ENCODE assay signal across 8 mouse cellular contexts in the genomic region with DNA sequence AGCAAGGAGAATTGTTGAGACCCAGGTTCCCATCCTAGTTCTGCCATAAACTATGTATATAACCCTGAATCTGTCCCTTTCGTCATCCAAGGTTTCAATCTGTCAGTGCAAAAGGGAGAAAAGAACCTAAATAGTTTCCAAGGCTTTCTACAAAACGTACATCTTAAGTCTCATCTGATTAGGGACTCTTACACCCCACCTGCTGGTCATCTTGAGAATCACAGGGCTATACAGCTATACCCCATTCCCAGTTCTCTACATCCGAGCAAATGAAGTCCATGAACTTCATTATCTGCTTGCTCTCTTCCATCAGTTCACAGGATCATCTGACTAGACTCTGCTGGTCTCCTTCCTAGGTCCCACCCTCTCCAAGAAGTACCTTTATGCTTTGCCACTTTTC. TPM values are rescaled to one million over a fixed set of nuclear protein-coding genes. Genes with fewer than 3 reads are reported as not detected.
DNase-seq lines count a peak whose midpoint lies in the region; ATAC-seq and TF ChIP-seq lines count a peak whose summit lies in the region.

No protein-coding gene starts in this region.

- no peaks in the 10 kb centered on the region for H3K27me3 ChIP-seq in midbrain, embryonic 16.5 days (ENCODE audit: control insufficient read depth, insufficient read depth, low read depth, low read length)
- H3K27me3 ChIP-seq in midbrain, embryonic 13.5 days, result no peaks in the 10 kb centered on the region
- no peaks in the 10 kb centered on the region for H3K27me3 ChIP-seq in midbrain, postnatal 0 days (ENCODE audit: insufficient read depth, low read length)

- peaks cover 5% of the 10 kb centered on the region for H3K4me1 ChIP-seq in midbrain, embryonic 16.5 days (ENCODE audit: control insufficient read depth, insufficient read depth, low read length)
- peaks cover 7% of the 10 kb centered on the region for H3K4me1 ChIP-seq in midbrain, embryonic 13.5 days (replicated peaks)
- H3K4me1 ChIP-seq in midbrain, postnatal 0 days (ENCODE audit: insufficient read depth, low read length), result no peaks in the 10 kb centered on the region

- WGBS in midbrain, embryonic 16.5 days, result 60% methylated on average over 3 of the region's 3 CpGs
- 48% methylated on average over 3 of the region's 3 CpGs for WGBS in midbrain, embryonic 13.5 days
- 49% methylated on average over 3 of the region's 3 CpGs for WGBS in midbrain, postnatal 0 days

- no peak overlapping the region for H3K27ac ChIP-seq in gastrocnemius, adult 2 months
- no peak overlapping the region for H3K27ac ChIP-seq in midbrain, embryonic 16.5 days (ENCODE audit: low read length)
- no peak overlapping the region for H3K27ac ChIP-seq in midbrain, embryonic 13.5 days
- no peak overlapping the region for H3K27ac ChIP-seq in midbrain, postnatal 0 days (ENCODE audit: low read depth, low read length)

- peak; percentile 21 for DNase-seq in gastrocnemius, adult 2 months
- no peak for DNase-seq in gastrocnemius, postnatal 25 days
- peak; percentile 62 to 71 for DNase-seq in cerebellum, postnatal 10 days
- DNase-seq in kidney, postnatal 10 days, result peak; percentile 63
- peak; percentile 51 for DNase-seq in midbrain, postnatal 0 days (ENCODE audit: low spot score)
- no peak for DNase-seq in spleen, adult 12 weeks (ENCODE audit: low spot score)

- intact Hi-C loops in gastrocnemius, adult 2 months (cut with DNase I), result no loop called here

- H3K4me2 ChIP-seq in midbrain, embryonic 16.5 days (ENCODE audit: low read length), result no peak overlapping the region
- H3K4me2 ChIP-seq in midbrain, embryonic 13.5 days (replicated peaks), result no peak overlapping the region
- no peak overlapping the region for H3K4me2 ChIP-seq in midbrain, postnatal 0 days (ENCODE audit: low read depth, low read length, poor library complexity, severe bottlenecking)

- H3K36me3 ChIP-seq in midbrain, embryonic 16.5 days (ENCODE audit: control insufficient read depth, insufficient read depth, low read length), result no peaks in the 10 kb centered on the region; the same call in 1 of the 2 replicates
- H3K36me3 ChIP-seq in midbrain, embryonic 13.5 days, result peaks cover 26% of the 10 kb centered on the region; the same call in 1 of the 2 replicates
- peaks cover 2% of the 10 kb centered on the region; the same call in 1 of the 2 replicates for H3K36me3 ChIP-seq in midbrain, postnatal 0 days (ENCODE audit: insufficient read depth, low read length)

- peak; percentile 42; the same call in 1 of the 2 replicates for ATAC-seq in midbrain, embryonic 16.5 days
- no peak for ATAC-seq in midbrain, embryonic 13.5 days
- no peak for ATAC-seq in midbrain, postnatal 0 days (ENCODE audit: low FRiP score)

- no peak overlapping the region for H3K4me3 ChIP-seq in gastrocnemius, adult 2 months
- H3K4me3 ChIP-seq in midbrain, embryonic 16.5 days (ENCODE audit: low read depth, low read length), result no peak overlapping the region
- H3K4me3 ChIP-seq in midbrain, embryonic 13.5 days (replicated peaks), result no peak overlapping the region
- H3K4me3 ChIP-seq in midbrain, postnatal 0 days (ENCODE audit: low read depth, low read length), result no peak overlapping the region

- TF ChIP-seq CTCF in gastrocnemius, adult 2 months (IDR thresholded peaks at IDR 0.05), result peak; percentile 65
- peak; percentile 73 for TF ChIP-seq CTCF in midbrain, postnatal 0 days (IDR thresholded peaks at IDR 0.05)

- no peak overlapping the region for H3K9ac ChIP-seq in midbrain, embryonic 16.5 days (ENCODE audit: low read depth, low read length)
- H3K9ac ChIP-seq in midbrain, embryonic 13.5 days (replicated peaks), result no peak overlapping the region
- no peak overlapping the region for H3K9ac ChIP-seq in midbrain, postnatal 0 days (replicated peaks; ENCODE audit: low read length, poor library complexity, severe bottlenecking)

- no peaks in the 10 kb centered on the region for H3K9me3 ChIP-seq in midbrain, embryonic 16.5 days (replicated peaks; ENCODE audit: control insufficient read depth, low read length, poor library complexity, severe bottlenecking)
- H3K9me3 ChIP-seq in midbrain, embryonic 13.5 days, result no peaks in the 10 kb centered on the region
- no peaks in the 10 kb centered on the region for H3K9me3 ChIP-seq in midbrain, postnatal 0 days (ENCODE audit: low read length)

RNA-seq across cellular contexts. Expression of a gene that starts 6.0 kb away (rescaled TPM):
- total RNA-seq in gastrocnemius, adult 2 months (2021), result 10 to 100 TPM; 30.9 to 33.2 TPM
- 10 to 100 TPM; 25.9 to 28.3 TPM for total RNA-seq in gastrocnemius, postnatal 25 days (2021)
- 127 and 131 TPM in 2 replicates for polyA plus RNA-seq in midbrain, embryonic 16.5 days (2015; fragmentation: Nextera tagmentation; extraction: Ambion mirVana)
- polyA plus RNA-seq in midbrain, embryonic 13.5 days (2015; fragmentation: Nextera tagmentation; extraction: Ambion mirVana), result 98.2 TPM in 2 replicates
- 41.1 and 50.4 TPM in 2 replicates for total RNA-seq in midbrain, postnatal 0 days (2014; rRNA removed)
- polyA plus RNA-seq in midbrain, postnatal 0 days (2015; fragmentation: Nextera tagmentation; extraction: Ambion mirVana), result 75.6 and 81.8 TPM in 2 replicates

Comparison
In these comparisons a context has a peak if more than half of its experiments do, and no peak if none do; other contexts are left out.
1. DNase-seq: peak in gastrocnemius, adult 2 months (single experiment), cerebellum, postnatal 10 days (2 of 2), kidney, postnatal 10 days (single experiment) and midbrain, postnatal 0 days (single experiment); none in gastrocnemius, postnatal 25 days (single experiment) and spleen, adult 12 weeks (single experiment).